Mouse (Mus musculus): ENCODE results near the gene Actn1. TPM values are rescaled to one million over a fixed set of nuclear protein-coding genes. Genes with fewer than 3 reads are reported as not detected.
A peak's percentile ranks its signal among the peaks of the same experiment; 100 is the strongest.
"Not testable (repeated sequence)": the region's sequence is repeated elsewhere in the genome, so short reads cannot be mapped to it uniquely, and the experiment has no call there.

The Actn1 gene
- 39.5 and 40.4 TPM in 2 replicates for polyA plus RNA-seq (2015; fragmentation: Nextera tagmentation; extraction: Ambion mirVana)

GRCm38 (mm10) chr12:80260056-80260743 lies at the start of gene Actn1:
Actn1 (minus strand) TSS chr12:80260371.
- under 1% methylated on average over 55 of the region's 55 CpGs for WGBS
- Histone ChIP-seq H3K9ac (peak within 1 kb of the TSS; percentile 97), H3K27ac (replicated peaks) (peak within 1 kb of the TSS; percentile 98), H3K4me2 (peak within 1 kb of the TSS; percentile 74), H3K4me3 (peak within 1 kb of the TSS; percentile 95), H3K36me3 (peaks cover 4% of the 10 kb centered on the region; the same call in 1 of the 2 replicates), H3K9me3 (no peaks in the 10 kb centered on the region), H3K4me1 (peaks cover 43% of the 10 kb centered on the region), H3K27me3 (replicated peaks) (no peaks in the 10 kb centered on the region)
- ATAC-seq (ENCODE audit: extremely low read depth, insufficient number of reproducible peaks, low FRiP score, low TSS enrichment), result peak; percentile 87

GRCm38 (mm10) chr12:80307556-80307955 lies 47.4 kb upstream of the Actn1 start:
- no peaks in the 10 kb centered on the region for H3K36me3 ChIP-seq
- WGBS, result 57% methylated on average over 3 of the region's 3 CpGs
- ATAC-seq (ENCODE audit: extremely low read depth, insufficient number of reproducible peaks, low FRiP score, low TSS enrichment), result no peak
- H3K4me2 ChIP-seq, result no peak overlapping the region
- peaks cover 4% of the 10 kb centered on the region; the same call in 1 of the 2 replicates for H3K9me3 ChIP-seq
- no peak overlapping the region for H3K4me3 ChIP-seq
- H3K27me3 ChIP-seq (replicated peaks), result no peaks in the 10 kb centered on the region
- no peaks in the 10 kb centered on the region for H3K4me1 ChIP-seq
- H3K9ac ChIP-seq, result no peak overlapping the region
- no peak overlapping the region for H3K27ac ChIP-seq (replicated peaks)

- Histone ChIP-seq H3K4me2 (no peak overlapping the region), H3K36me3 (no peaks in the 10 kb centered on the region), H3K27ac (replicated peaks) (no peak overlapping the region), H3K4me1 (no peaks in the 10 kb centered on the region), H3K27me3 (replicated peaks) (no peaks in the 10 kb centered on the region), H3K9me3 (peaks cover 4% of the 10 kb centered on the region; the same call in 1 of the 2 replicates), H3K4me3 (no peak overlapping the region), H3K9ac (no peak overlapping the region)
- WGBS, result 77% methylated on average over 3 of the region's 3 CpGs
- ATAC-seq (ENCODE audit: extremely low read depth, insufficient number of reproducible peaks, low FRiP score, low TSS enrichment), result no peak
Observed at GRCm38 (mm10) chr12:80304518-80304917, 44.3 kb upstream of the Actn1 start.

- no peaks in the 10 kb centered on the region for H3K4me1 ChIP-seq
- no peak overlapping the region for H3K27ac ChIP-seq (replicated peaks)
- H3K36me3 ChIP-seq, result no peaks in the 10 kb centered on the region
- no peak overlapping the region for H3K4me2 ChIP-seq
- ATAC-seq (ENCODE audit: extremely low read depth, insufficient number of reproducible peaks, low FRiP score, low TSS enrichment), result no peak
- H3K9me3 ChIP-seq, result peaks cover 4% of the 10 kb centered on the region; the same call in 1 of the 2 replicates
- H3K27me3 ChIP-seq (replicated peaks), result no peaks in the 10 kb centered on the region
- no peak overlapping the region for H3K4me3 ChIP-seq
- WGBS, result 72% methylated on average over 9 of the region's 9 CpGs
- H3K9ac ChIP-seq, result no peak overlapping the region
Observed at GRCm38 (mm10) chr12:80300833-80301456, 40.8 kb upstream of the Actn1 start.

- H3K4me2 ChIP-seq, result no peak overlapping the region
- no peak overlapping the region for H3K9ac ChIP-seq
- 57% methylated on average over 6 of the region's 6 CpGs for WGBS
- no peaks in the 10 kb centered on the region for H3K4me1 ChIP-seq
- H3K4me3 ChIP-seq, result no peak overlapping the region
- no peak for ATAC-seq (ENCODE audit: extremely low read depth, insufficient number of reproducible peaks, low FRiP score, low TSS enrichment)
- H3K27ac ChIP-seq (replicated peaks), result no peak overlapping the region
- no peaks in the 10 kb centered on the region for H3K9me3 ChIP-seq
- no peaks in the 10 kb centered on the region for H3K36me3 ChIP-seq
- no peaks in the 10 kb centered on the region for H3K27me3 ChIP-seq (replicated peaks)
Observed at GRCm38 (mm10) chr12:80298714-80299113, 38.5 kb upstream of the Actn1 start.

GRCm38 (mm10) chr12:80291895-80292435 lies 31.8 kb upstream of the Actn1 start:
- peaks cover 24% of the 10 kb centered on the region for H3K4me1 ChIP-seq
- no peaks in the 10 kb centered on the region for H3K27me3 ChIP-seq (replicated peaks)
- no peak for ATAC-seq (ENCODE audit: extremely low read depth, insufficient number of reproducible peaks, low FRiP score, low TSS enrichment)
- H3K9ac ChIP-seq, result no peak overlapping the region
- no peak overlapping the region for H3K4me2 ChIP-seq
- 53% methylated on average over 3 of the region's 3 CpGs for WGBS
- H3K9me3 ChIP-seq, result no peaks in the 10 kb centered on the region
- peak overlapping the region; percentile 45; the same call in 1 of the 2 replicates for H3K27ac ChIP-seq (replicated peaks)
- H3K4me3 ChIP-seq, result no peak overlapping the region
- H3K36me3 ChIP-seq, result no peaks in the 10 kb centered on the region

GRCm38 (mm10) chr12:80290964-80291363 lies 30.8 kb upstream of the Actn1 start:
- no peak overlapping the region for H3K9ac ChIP-seq
- 73% methylated on average over 8 of the region's 8 CpGs for WGBS
- peaks cover 24% of the 10 kb centered on the region for H3K4me1 ChIP-seq
- no peak overlapping the region for H3K4me2 ChIP-seq
- ATAC-seq (ENCODE audit: extremely low read depth, insufficient number of reproducible peaks, low FRiP score, low TSS enrichment), result no peak
- no peak overlapping the region for H3K4me3 ChIP-seq
- no peaks in the 10 kb centered on the region for H3K27me3 ChIP-seq (replicated peaks)
- no peaks in the 10 kb centered on the region for H3K36me3 ChIP-seq
- H3K27ac ChIP-seq (replicated peaks), result no peak overlapping the region
- no peaks in the 10 kb centered on the region for H3K9me3 ChIP-seq

- H3K27ac ChIP-seq (replicated peaks), result no peak overlapping the region
- ATAC-seq (ENCODE audit: extremely low read depth, insufficient number of reproducible peaks, low FRiP score, low TSS enrichment), result no peak
- WGBS, result 44% methylated on average over 4 of the region's 4 CpGs
- H3K4me1 ChIP-seq, result peaks cover 24% of the 10 kb centered on the region
- no peak overlapping the region for H3K4me3 ChIP-seq
- no peaks in the 10 kb centered on the region for H3K9me3 ChIP-seq
- H3K36me3 ChIP-seq, result no peaks in the 10 kb centered on the region
- no peak overlapping the region for H3K9ac ChIP-seq
- H3K27me3 ChIP-seq (replicated peaks), result no peaks in the 10 kb centered on the region
- H3K4me2 ChIP-seq, result no peak overlapping the region
Observed at GRCm38 (mm10) chr12:80290483-80290882, 30.3 kb upstream of the Actn1 start.

- H3K9me3 ChIP-seq, result no peaks in the 10 kb centered on the region
- peaks cover 24% of the 10 kb centered on the region for H3K4me1 ChIP-seq
- H3K27ac ChIP-seq (replicated peaks), result no peak overlapping the region
- H3K9ac ChIP-seq, result no peak overlapping the region
- H3K27me3 ChIP-seq (replicated peaks), result no peaks in the 10 kb centered on the region
- no peaks in the 10 kb centered on the region for H3K36me3 ChIP-seq
- 57% methylated on average over 3 of the region's 3 CpGs for WGBS
- H3K4me3 ChIP-seq, result no peak overlapping the region
- no peak overlapping the region for H3K4me2 ChIP-seq
- ATAC-seq (ENCODE audit: extremely low read depth, insufficient number of reproducible peaks, low FRiP score, low TSS enrichment), result no peak
Observed at GRCm38 (mm10) chr12:80289722-80290121, 29.6 kb upstream of the Actn1 start.

GRCm38 (mm10) chr12:80285890-80286289 lies 25.7 kb upstream of the Actn1 start:
- 62% methylated on average over 5 of the region's 5 CpGs for WGBS
- no peak overlapping the region for H3K4me2 ChIP-seq
- no peak for ATAC-seq (ENCODE audit: extremely low read depth, insufficient number of reproducible peaks, low FRiP score, low TSS enrichment)
- H3K9ac ChIP-seq, result no peak overlapping the region
- no peaks in the 10 kb centered on the region for H3K36me3 ChIP-seq
- no peak overlapping the region for H3K4me3 ChIP-seq
- H3K9me3 ChIP-seq, result no peaks in the 10 kb centered on the region
- peaks cover 12% of the 10 kb centered on the region for H3K4me1 ChIP-seq
- no peak overlapping the region for H3K27ac ChIP-seq (replicated peaks)
- no peaks in the 10 kb centered on the region for H3K27me3 ChIP-seq (replicated peaks)

- not testable (repeated sequence) for ATAC-seq (ENCODE audit: extremely low read depth, insufficient number of reproducible peaks, low FRiP score, low TSS enrichment); H3K27ac ChIP-seq (replicated peaks); H3K4me1 ChIP-seq; H3K9ac ChIP-seq; H3K36me3 ChIP-seq; H3K4me3 ChIP-seq; H3K9me3 ChIP-seq; H3K27me3 ChIP-seq (replicated peaks); H3K4me2 ChIP-seq
- 76% methylated on average over 2 of the region's 2 CpGs for WGBS
Observed at GRCm38 (mm10) chr12:80284251-80284650, 24.1 kb upstream of the Actn1 start.
